Mouse (Mus musculus) forebrain, postnatal 0 days (tissue): ENCODE measurements at regions not wholly inside any gene's neighbourhood (a gene's known extent, or its start where the extent isn't known, plus 50 kb on each side); places are given as distances from the start of the nearest gene placed in this dataset.
A peak's percentile ranks its signal among the peaks of the same experiment; 100 is the strongest.

Experiments used
- ATAC-seq: fragments of 200-750 bp; cut with Nextera tagmentation; 2 replicates; pipeline ENCODE4 v1.8.0; 2017; ENCODE audit warnings: mild to moderate bottlenecking, moderate library complexity
- DNase-seq: peaks from one replicate; pipeline ENCODE4 v3.0.0-alpha.2; 2015
- H3K27ac ChIP-seq: fragments of 300-500 bp; sonication (generic); 2 replicates; pipeline ENCODE4 v1.5.1; 2014; ENCODE audit warnings: low read depth, mild to moderate bottlenecking, antibody characterized with exemption, low read length, moderate library complexity, mixed read lengths
- H3K27me3 ChIP-seq: fragments of 300-500 bp; sonication (generic); 2 replicates; pipeline ENCODE4 v1.6.1; 2014; ENCODE audit warnings: mild to moderate bottlenecking, low read length, mixed read lengths; ENCODE audit not compliant: insufficient read depth
- H3K36me3 ChIP-seq: fragments of 300-500 bp; sonication (generic); 2 replicates; pipeline ENCODE4 v1.6.1; 2014; ENCODE audit warnings: mild to moderate bottlenecking, moderate library complexity; ENCODE audit not compliant: insufficient read depth
- H3K4me1 ChIP-seq: fragments of 300-500 bp; sonication (generic); 2 replicates; pipeline ENCODE4 v1.6.1; 2014; ENCODE audit warnings: antibody characterized with exemption; ENCODE audit not compliant: insufficient read depth
- H3K4me2 ChIP-seq: fragments of 300-500 bp; sonication (generic); 2 replicates; pipeline ENCODE4 v1.6.1; 2014; ENCODE audit warnings: low read depth, mild to moderate bottlenecking, moderate library complexity
- H3K4me3 ChIP-seq: fragments of 300-500 bp; sonication (generic); 2 replicates; pipeline ENCODE4 v1.5.1; 2014; ENCODE audit warnings: low read depth, low read length, mixed read lengths
- H3K9ac ChIP-seq: fragments of 300-500 bp; sonication (generic); 2 replicates; pipeline ENCODE4 v1.6.1; 2014; ENCODE audit warnings: mild to moderate bottlenecking
- H3K9me3 ChIP-seq: fragments of 300-500 bp; sonication (generic); 2 replicates; pipeline ENCODE4 v1.6.1; 2016; ENCODE audit warnings: low read length
- CTCF ChIP-seq: sonication (generic); IDR thresholded peaks from 2 replicates; pipeline ENCODE4 v1.5.1; 2016; ENCODE audit warnings: antibody characterized with exemption, control low read depth, low read depth
- WGBS: fragments of 180-500 bp; shearing (Covaris S2); extraction: QIAGEN DNeasy Blood & Tissue Kit; methylation state at CpG from one replicate; pipeline ENCODE4 v1.1.7; 2014; 5-methylcytosine and 5-hydroxymethylcytosine counted together

GRCm38 (mm10) chr7:36829710-36830109, 131.8 kb downstream of the Tshz3 start:
- H3K9ac ChIP-seq = no peak overlapping the region
- no peak overlapping the region for H3K4me3 ChIP-seq
- H3K4me2 ChIP-seq = no peak overlapping the region
- no peaks in the 10 kb centered on the region for H3K9me3 ChIP-seq
- no peak overlapping the region for H3K27ac ChIP-seq
- TF ChIP-seq CTCF = no peak
- H3K27me3 ChIP-seq = no peaks in the 10 kb centered on the region
- ATAC-seq (peak; percentile 38; the same call in 1 of the 2 replicates), DNase-seq (peak; percentile 34)
- H3K4me1 ChIP-seq = no peaks in the 10 kb centered on the region
- WGBS = 65% methylated on average over 8 of the region's 8 CpGs
- no peaks in the 10 kb centered on the region for H3K36me3 ChIP-seq

GRCm38 (mm10) chr7:36830155-36830554, 132.2 kb downstream of the Tshz3 start:
- H3K9ac ChIP-seq = no peak overlapping the region
- H3K4me3 ChIP-seq = no peak overlapping the region
- ATAC-seq (no peak), DNase-seq (no peak)
- H3K4me2 ChIP-seq = no peak overlapping the region
- no peak overlapping the region for H3K27ac ChIP-seq
- no peaks in the 10 kb centered on the region for H3K4me1 ChIP-seq
- no peaks in the 10 kb centered on the region for H3K36me3 ChIP-seq
- WGBS = 86% methylated on average over 2 of the region's 2 CpGs
- no peaks in the 10 kb centered on the region for H3K9me3 ChIP-seq
- TF ChIP-seq CTCF = no peak
- no peaks in the 10 kb centered on the region for H3K27me3 ChIP-seq

GRCm38 (mm10) chr7:36848279-36848678, 150.4 kb downstream of the Tshz3 start:
- DNase-seq (no peak), ATAC-seq (no peak)
- Histone ChIP-seq H3K4me3 (no peak overlapping the region), H3K27ac (no peak overlapping the region), H3K4me1 (no peaks in the 10 kb centered on the region), H3K9me3 (no peaks in the 10 kb centered on the region), H3K36me3 (no peaks in the 10 kb centered on the region), H3K9ac (no peak overlapping the region), H3K4me2 (no peak overlapping the region), H3K27me3 (no peaks in the 10 kb centered on the region)
- WGBS = 87% methylated on average over 2 of the region's 2 CpGs
- TF ChIP-seq CTCF = no peak

- Histone ChIP-seq H3K4me2 (no peak overlapping the region), H3K36me3 (no peaks in the 10 kb centered on the region), H3K27ac (no peak overlapping the region), H3K9me3 (no peaks in the 10 kb centered on the region), H3K27me3 (no peaks in the 10 kb centered on the region), H3K4me1 (no peaks in the 10 kb centered on the region), H3K4me3 (no peak overlapping the region), H3K9ac (no peak overlapping the region)
- no peak for TF ChIP-seq CTCF
- WGBS = 87% methylated on average over 4 of the region's 4 CpGs
- ATAC-seq (no peak), DNase-seq (no peak)
Observed at GRCm38 (mm10) chr7:36851275-36851889, 153.5 kb downstream of the Tshz3 start.

GRCm38 (mm10) chr7:36854308-36854707, 156.4 kb downstream of the Tshz3 start:
- H3K27me3 ChIP-seq = no peaks in the 10 kb centered on the region
- no peak for TF ChIP-seq CTCF
- H3K9me3 ChIP-seq = no peaks in the 10 kb centered on the region
- H3K36me3 ChIP-seq = no peaks in the 10 kb centered on the region
- H3K4me3 ChIP-seq = no peak overlapping the region
- no peak overlapping the region for H3K4me2 ChIP-seq
- no peak for ATAC-seq
- H3K9ac ChIP-seq = no peak overlapping the region
- no peaks in the 10 kb centered on the region for H3K4me1 ChIP-seq
- H3K27ac ChIP-seq = no peak overlapping the region
- DNase-seq = no peak

- Histone ChIP-seq H3K9ac (no peak overlapping the region), H3K4me2 (no peak overlapping the region), H3K27ac (no peak overlapping the region), H3K9me3 (no peaks in the 10 kb centered on the region), H3K27me3 (no peaks in the 10 kb centered on the region), H3K4me1 (no peaks in the 10 kb centered on the region), H3K36me3 (no peaks in the 10 kb centered on the region), H3K4me3 (no peak overlapping the region)
- ATAC-seq (no peak), DNase-seq (no peak)
- no peak for TF ChIP-seq CTCF
- 91% methylated on average over 7 of the region's 7 CpGs for WGBS
Observed at GRCm38 (mm10) chr7:36859428-36859827, 161.5 kb downstream of the Tshz3 start.

GRCm38 (mm10) chr7:36862481-36862880, 164.6 kb downstream of the Tshz3 start:
- H3K9me3 ChIP-seq = no peaks in the 10 kb centered on the region
- H3K27me3 ChIP-seq = no peaks in the 10 kb centered on the region
- 71% methylated on average over 7 of the region's 7 CpGs for WGBS
- no peak for TF ChIP-seq CTCF
- H3K9ac ChIP-seq = no peak overlapping the region
- peak; percentile 69 for ATAC-seq
- no peak overlapping the region for H3K4me2 ChIP-seq
- no peaks in the 10 kb centered on the region for H3K36me3 ChIP-seq
- H3K4me3 ChIP-seq = no peak overlapping the region
- DNase-seq = peak; percentile 17
- no peak overlapping the region for H3K27ac ChIP-seq
- H3K4me1 ChIP-seq = no peaks in the 10 kb centered on the region

- ATAC-seq (no peak), DNase-seq (no peak)
- TF ChIP-seq CTCF = no peak
- no peaks in the 10 kb centered on the region for H3K27me3 ChIP-seq
- no peaks in the 10 kb centered on the region for H3K9me3 ChIP-seq
- no peak overlapping the region for H3K9ac ChIP-seq
- H3K27ac ChIP-seq = no peak overlapping the region
- WGBS = 88% methylated on average over 5 of the region's 5 CpGs
- H3K4me2 ChIP-seq = no peak overlapping the region
- H3K4me1 ChIP-seq = no peaks in the 10 kb centered on the region
- H3K4me3 ChIP-seq = no peak overlapping the region
- H3K36me3 ChIP-seq = no peaks in the 10 kb centered on the region
Observed at GRCm38 (mm10) chr7:36863745-36864144, 165.8 kb downstream of the Tshz3 start.
